39 mouse cellular contexts compared by ENCODE assay signal in the genomic region with DNA sequence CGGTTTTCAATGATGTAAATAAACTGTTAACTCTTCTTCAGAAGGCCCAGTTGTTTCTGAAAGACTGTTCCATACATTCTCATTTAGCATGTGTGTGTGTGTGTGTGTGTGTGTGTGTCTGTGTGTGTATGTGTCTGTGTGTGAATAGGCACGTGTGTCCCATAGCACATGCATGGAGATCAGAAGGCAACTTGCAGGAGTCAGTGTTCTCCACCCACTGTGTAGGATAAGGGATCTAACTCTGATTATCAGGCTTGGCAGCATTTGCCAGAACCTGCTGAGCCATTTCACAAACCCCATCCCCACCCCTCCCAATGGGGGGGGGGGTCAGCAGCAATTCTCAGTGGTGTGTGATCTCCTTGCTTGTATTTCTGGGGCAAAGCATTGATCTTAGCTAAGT. TPM values are rescaled to one million over a fixed set of nuclear protein-coding genes. Genes with fewer than 3 reads are reported as not detected.
A peak's percentile ranks its signal among the peaks of the same experiment; 100 is the strongest.
DNase-seq lines count a peak whose midpoint lies in the region; ATAC-seq and TF ChIP-seq lines count a peak whose summit lies in the region.
"Had no signal": no experiment of that assay in that cellular context is flagged by ENCODE, and none has a peak within 500 bp of the region (broad histone marks: within the 10 kb centered on the region; RNA-seq: fewer than 3 reads in every experiment).

No protein-coding gene starts in this region.

- no peak for TF ChIP-seq EP300 in stomach, postnatal 0 days (optimal IDR thresholded peaks at IDR 0.05)

- no peaks in the 10 kb centered on the region for H3K36me3 ChIP-seq in forebrain, embryonic 10.5 days (replicated peaks)
- no peaks in the 10 kb centered on the region for H3K36me3 ChIP-seq in forebrain, embryonic 14.5 days (ENCODE audit: control insufficient read depth, insufficient read depth, low read length)
- H3K36me3 ChIP-seq in midbrain, embryonic 12.5 days, result no peaks in the 10 kb centered on the region
- H3K36me3 ChIP-seq in midbrain, postnatal 0 days (ENCODE audit: insufficient read depth, low read length), result no peaks in the 10 kb centered on the region
- H3K36me3 ChIP-seq in stomach, embryonic 14.5 days (ENCODE audit: control insufficient read depth, insufficient read depth, low read length), result no peaks in the 10 kb centered on the region
- H3K36me3 ChIP-seq in stomach, postnatal 0 days (ENCODE audit: control insufficient read depth, insufficient read depth, low read length), result no peaks in the 10 kb centered on the region
- no peaks in the 10 kb centered on the region for H3K36me3 ChIP-seq in limb, embryonic 10.5 days
- H3K36me3 ChIP-seq: embryonic facial prominence, embryonic 15.5 days; hindbrain, embryonic 15.5 days; limb, embryonic 13.5 days; lung, embryonic 15.5 days; stomach, embryonic 15.5 days had no signal

- H3K9me3 ChIP-seq in forebrain, embryonic 10.5 days, result no peaks in the 10 kb centered on the region
- H3K9me3 ChIP-seq in forebrain, embryonic 14.5 days (replicated peaks; ENCODE audit: control insufficient read depth, low read length), result no peaks in the 10 kb centered on the region
- H3K9me3 ChIP-seq in midbrain, embryonic 12.5 days, result 0 out of 2 replicates have a peak, but pooled peaks cover 4% of the 10 kb centered on the region
- no peaks in the 10 kb centered on the region for H3K9me3 ChIP-seq in midbrain, postnatal 0 days (ENCODE audit: low read length)
- H3K9me3 ChIP-seq in stomach, embryonic 14.5 days (ENCODE audit: control insufficient read depth, low read depth, low read length), result no peaks in the 10 kb centered on the region
- no peaks in the 10 kb centered on the region for H3K9me3 ChIP-seq in stomach, postnatal 0 days (ENCODE audit: control insufficient read depth, low read length)
- H3K9me3 ChIP-seq in limb, embryonic 10.5 days (replicated peaks), result no peaks in the 10 kb centered on the region
- H3K9me3 ChIP-seq: embryonic facial prominence, embryonic 15.5 days; forebrain, embryonic 13.5 days; hindbrain, embryonic 15.5 days; lung, embryonic 15.5 days; stomach, embryonic 15.5 days had no signal

- H3K27me3 ChIP-seq in forebrain, embryonic 10.5 days (ENCODE audit: poor library complexity, severe bottlenecking), result no peaks in the 10 kb centered on the region
- H3K27me3 ChIP-seq in forebrain, embryonic 14.5 days (replicated peaks; ENCODE audit: control insufficient read depth, insufficient read depth, low read length), result no peaks in the 10 kb centered on the region
- no peaks in the 10 kb centered on the region for H3K27me3 ChIP-seq in midbrain, embryonic 12.5 days
- H3K27me3 ChIP-seq in midbrain, postnatal 0 days (ENCODE audit: insufficient read depth, low read length), result no peaks in the 10 kb centered on the region
- H3K27me3 ChIP-seq in stomach, embryonic 14.5 days (ENCODE audit: control insufficient read depth, insufficient read depth, low read length), result no peaks in the 10 kb centered on the region
- H3K27me3 ChIP-seq in stomach, postnatal 0 days (ENCODE audit: control insufficient read depth, insufficient read depth, low read length), result no peaks in the 10 kb centered on the region
- H3K27me3 ChIP-seq in limb, embryonic 10.5 days (ENCODE audit: low read depth, poor library complexity, severe bottlenecking), result peaks cover 5% of the 10 kb centered on the region; the same call in 1 of the 2 replicates
- H3K27me3 ChIP-seq: embryonic facial prominence, embryonic 15.5 days; forebrain, embryonic 13.5 days; hindbrain, embryonic 15.5 days; lung, embryonic 15.5 days; stomach, embryonic 15.5 days had no signal

- H3K4me1 ChIP-seq in forebrain, embryonic 10.5 days, result peaks cover 17% of the 10 kb centered on the region
- no peaks in the 10 kb centered on the region for H3K4me1 ChIP-seq in forebrain, embryonic 14.5 days (ENCODE audit: control insufficient read depth, insufficient read depth, low read length)
- H3K4me1 ChIP-seq in midbrain, embryonic 12.5 days, result peaks cover 13% of the 10 kb centered on the region
- H3K4me1 ChIP-seq in midbrain, postnatal 0 days (ENCODE audit: insufficient read depth, low read length), result no peaks in the 10 kb centered on the region
- 0 out of 2 replicates have a peak, but pooled peaks cover 4% of the 10 kb centered on the region for H3K4me1 ChIP-seq in stomach, embryonic 14.5 days (ENCODE audit: control insufficient read depth, insufficient read depth, low read length)
- no peaks in the 10 kb centered on the region for H3K4me1 ChIP-seq in stomach, postnatal 0 days (replicated peaks; ENCODE audit: control insufficient read depth, insufficient read depth)
- H3K4me1 ChIP-seq in limb, embryonic 10.5 days, result peaks cover 19% of the 10 kb centered on the region
- H3K4me1 ChIP-seq: embryonic facial prominence, embryonic 15.5 days; hindbrain, embryonic 15.5 days; limb, embryonic 13.5 days; lung, embryonic 15.5 days had no signal

- H3K27ac ChIP-seq in forebrain, embryonic 10.5 days, result peak overlapping the region; percentile 11; the same call in 1 of the 2 replicates
- H3K27ac ChIP-seq in forebrain, embryonic 14.5 days (ENCODE audit: low read depth, low read length), result no peak overlapping the region
- no peak overlapping the region for H3K27ac ChIP-seq in midbrain, embryonic 12.5 days (replicated peaks)
- H3K27ac ChIP-seq in midbrain, postnatal 0 days (ENCODE audit: low read depth, low read length), result no peak overlapping the region
- H3K27ac ChIP-seq in stomach, embryonic 14.5 days (ENCODE audit: low read length), result peak overlapping the region; percentile 11; the same call in 1 of the 2 replicates
- no peak overlapping the region for H3K27ac ChIP-seq in stomach, postnatal 0 days (replicated peaks)
- peak overlapping the region; percentile 46; the same call in 1 of the 2 replicates for H3K27ac ChIP-seq in limb, embryonic 10.5 days
- H3K27ac ChIP-seq: embryonic facial prominence, embryonic 15.5 days; forebrain, embryonic 13.5 days; gastrocnemius, adult 2 months; hindbrain, embryonic 15.5 days; layer of hippocampus, adult 2 months; left cerebral cortex, adult 2 months; limb, embryonic 13.5 days; lung, embryonic 15.5 days; stomach, embryonic 15.5 days had no signal

- no peak for DNase-seq in forebrain, embryonic 10.5 days (ENCODE audit: extremely low spot score, low spot score)
- DNase-seq in forebrain, embryonic 14.5 days (ENCODE audit: low spot score), result no peak
- DNase-seq in midbrain, postnatal 0 days (ENCODE audit: low spot score), result no peak
- DNase-seq in stomach, postnatal 0 days (ENCODE audit: low spot score), result no peak
- no peak for DNase-seq in limb, embryonic 10.5 days (ENCODE audit: low spot score)
- DNase-seq in frontal cortex, adult 2 months (ENCODE audit: extremely low spot score in 1 of 2, low spot score in 1 of 2), result no peak
- DNase-seq: adrenal gland, postnatal 14 days; cerebellum, adult 11 months; cerebellum, adult 9-10 months; gastrocnemius, adult 2 months; gastrocnemius, postnatal 36 days; heart, adult 18-20 months; heart, postnatal 36 days; kidney, adult 2 months; kidney, postnatal 36 days; right cerebral cortex, postnatal 14 days; thymus, postnatal 4 days had no signal

- TF ChIP-seq CTCF in midbrain, postnatal 0 days (IDR thresholded peaks at IDR 0.05), result no peak
- TF ChIP-seq CTCF in stomach, postnatal 0 days (IDR thresholded peaks at IDR 0.05; ENCODE audit: low read depth), result no peak

- H3K4me2 ChIP-seq in forebrain, embryonic 14.5 days (ENCODE audit: low read length), result no peak overlapping the region
- H3K4me2 ChIP-seq in midbrain, embryonic 12.5 days (replicated peaks), result no peak overlapping the region
- H3K4me2 ChIP-seq in midbrain, postnatal 0 days (ENCODE audit: low read depth, low read length, poor library complexity, severe bottlenecking), result no peak overlapping the region
- no peak overlapping the region for H3K4me2 ChIP-seq in stomach, embryonic 14.5 days (replicated peaks; ENCODE audit: low read depth, low read length)
- no peak overlapping the region for H3K4me2 ChIP-seq in stomach, postnatal 0 days (replicated peaks; ENCODE audit: low read depth)
- H3K4me2 ChIP-seq: embryonic facial prominence, embryonic 15.5 days; forebrain, embryonic 13.5 days; heart, embryonic 11.5 days; hindbrain, embryonic 15.5 days; limb, embryonic 13.5 days; liver, embryonic 11.5 days; lung, embryonic 15.5 days; stomach, embryonic 15.5 days had no signal

- 57% methylated on average over 2 of the region's 2 CpGs for WGBS in forebrain, embryonic 10.5 days
- WGBS in forebrain, embryonic 14.5 days, result 73% methylated on average over 2 of the region's 2 CpGs
- WGBS in midbrain, embryonic 12.5 days, result 56% methylated on average over 2 of the region's 2 CpGs
- WGBS in midbrain, postnatal 0 days, result 52% methylated on average over 2 of the region's 2 CpGs
- WGBS in stomach, embryonic 14.5 days, result 23% methylated on average over 2 of the region's 2 CpGs
- WGBS in stomach, postnatal 0 days, result 29% methylated on average over 2 of the region's 2 CpGs
- 57% methylated on average over 2 of the region's 2 CpGs for WGBS in limb, embryonic 10.5 days

- H3K9ac ChIP-seq in forebrain, embryonic 14.5 days (ENCODE audit: low read length), result no peak overlapping the region
- no peak overlapping the region for H3K9ac ChIP-seq in midbrain, embryonic 12.5 days (replicated peaks)
- no peak overlapping the region for H3K9ac ChIP-seq in midbrain, postnatal 0 days (replicated peaks; ENCODE audit: low read length, poor library complexity, severe bottlenecking)
- no peak overlapping the region for H3K9ac ChIP-seq in stomach, embryonic 14.5 days (replicated peaks; ENCODE audit: low read depth, low read length)
- H3K9ac ChIP-seq in stomach, postnatal 0 days (ENCODE audit: low read length), result no peak overlapping the region
- H3K9ac ChIP-seq: embryonic facial prominence, embryonic 15.5 days; forebrain, embryonic 13.5 days; hindbrain, embryonic 15.5 days; limb, embryonic 13.5 days; lung, embryonic 15.5 days; stomach, embryonic 15.5 days had no signal

- ATAC-seq in forebrain, embryonic 14.5 days, result no peak
- ATAC-seq in midbrain, embryonic 12.5 days (ENCODE audit: low FRiP score, low read depth), result peak; percentile 55
- no peak for ATAC-seq in midbrain, postnatal 0 days (ENCODE audit: low FRiP score)
- ATAC-seq in stomach, embryonic 14.5 days (ENCODE audit: insufficient number of reproducible peaks, insufficient read depth, low FRiP score, low read depth), result no peak
- ATAC-seq in stomach, postnatal 0 days (ENCODE audit: low FRiP score, low TSS enrichment), result no peak
- ATAC-seq: forebrain, embryonic 13.5 days; Patski had no signal

- H3K4me3 ChIP-seq in forebrain, embryonic 10.5 days, result no peak overlapping the region
- no peak overlapping the region for H3K4me3 ChIP-seq in forebrain, embryonic 14.5 days (ENCODE audit: low read depth, low read length)
- no peak overlapping the region for H3K4me3 ChIP-seq in midbrain, embryonic 12.5 days
- no peak overlapping the region for H3K4me3 ChIP-seq in midbrain, postnatal 0 days (ENCODE audit: low read depth, low read length)
- no peak overlapping the region for H3K4me3 ChIP-seq in stomach, embryonic 14.5 days (ENCODE audit: low read depth, low read length)
- no peak overlapping the region for H3K4me3 ChIP-seq in stomach, postnatal 0 days (ENCODE audit: low read depth, low read length)
- H3K4me3 ChIP-seq in limb, embryonic 10.5 days, result no peak overlapping the region
- H3K4me3 ChIP-seq: embryonic facial prominence, embryonic 15.5 days; forebrain, embryonic 13.5 days; gastrocnemius, adult 2 months; hindbrain, embryonic 15.5 days; layer of hippocampus, adult 2 months; left cerebral cortex, adult 2 months; limb, embryonic 13.5 days; lung, embryonic 15.5 days; stomach, embryonic 15.5 days had no signal

RNA-seq across cellular contexts. Expression of a gene that starts 18.7 kb away (rescaled TPM):
- polyA plus RNA-seq in forebrain, embryonic 10.5 days (2016; fragmentation: Nextera tagmentation; extraction: Ambion mirVana), result not detected in 2 replicates
- not detected in 2 replicates for polyA plus RNA-seq in forebrain, embryonic 14.5 days (2014; fragmentation: Nextera tagmentation; extraction: Ambion mirVana)
- polyA plus RNA-seq in midbrain, embryonic 12.5 days (2016; fragmentation: Nextera tagmentation; extraction: Ambion mirVana), result not detected in 2 replicates
- total RNA-seq in midbrain, postnatal 0 days (2014; rRNA removed), result not detected in 2 replicates
- polyA plus RNA-seq in midbrain, postnatal 0 days (2015; fragmentation: Nextera tagmentation; extraction: Ambion mirVana), result not detected in 2 replicates
- polyA plus RNA-seq in stomach, embryonic 14.5 days (2014; fragmentation: Nextera tagmentation; extraction: Ambion mirVana), result not detected in 2 replicates
- polyA plus RNA-seq in stomach, postnatal 0 days (2015; fragmentation: Nextera tagmentation; extraction: Ambion mirVana), result not detected in 2 replicates
- not detected in 2 replicates for polyA plus RNA-seq in limb, embryonic 10.5 days (2016; fragmentation: Nextera tagmentation; extraction: Ambion mirVana)
- not detected in 2 replicates for polyA plus RNA-seq in frontal cortex, adult 2 months (2012; rRNA removed)
- total RNA-seq: adrenal gland, postnatal 14 days; gastrocnemius, adult 2 months; gastrocnemius, postnatal 36 days; heart, adult 18-20 months; heart, postnatal 36 days; layer of hippocampus, adult 2 months; layer of hippocampus, postnatal 14 days; left cerebral cortex, adult 2 months; left cerebral cortex, postnatal 25 days; megakaryocyte progenitor cell, adult 5-6 weeks; MEL had no signal
- polyA plus RNA-seq: embryonic facial prominence, embryonic 15.5 days; forebrain, embryonic 13.5 days; heart, embryonic 11.5 days; heart, embryonic 16.5 days; hindbrain, embryonic 15.5 days; intestine, embryonic 14.5 days; kidney, embryonic 16.5 days; limb, embryonic 13.5 days; liver, embryonic 11.5 days; liver, embryonic 16.5 days; lung, embryonic 15.5 days; Patski; stomach, embryonic 15.5 days; thymus, postnatal 0 days had no signal

RNA-seq across cellular contexts. Expression of a gene that starts 26.6 kb away (rescaled TPM):
- polyA plus RNA-seq in forebrain, embryonic 10.5 days (2016; fragmentation: Nextera tagmentation; extraction: Ambion mirVana), result 10.0 and 10.3 TPM in 2 replicates
- 9.4 and 10.2 TPM in 2 replicates for polyA plus RNA-seq in forebrain, embryonic 14.5 days (2014; fragmentation: Nextera tagmentation; extraction: Ambion mirVana)
- polyA plus RNA-seq in midbrain, embryonic 12.5 days (2016; fragmentation: Nextera tagmentation; extraction: Ambion mirVana), result 13.9 and 14.0 TPM in 2 replicates
- total RNA-seq in midbrain, postnatal 0 days (2014; rRNA removed), result 16.8 and 18.3 TPM in 2 replicates
- 5.1 and 6.1 TPM in 2 replicates for polyA plus RNA-seq in midbrain, postnatal 0 days (2015; fragmentation: Nextera tagmentation; extraction: Ambion mirVana)
- polyA plus RNA-seq in stomach, embryonic 14.5 days (2014; fragmentation: Nextera tagmentation; extraction: Ambion mirVana), result 14.6 TPM in 2 replicates
- polyA plus RNA-seq in stomach, postnatal 0 days (2015; fragmentation: Nextera tagmentation; extraction: Ambion mirVana), result 3.9 and 4.2 TPM in 2 replicates
- 9.8 and 12.5 TPM in 2 replicates for polyA plus RNA-seq in limb, embryonic 10.5 days (2016; fragmentation: Nextera tagmentation; extraction: Ambion mirVana)
- polyA plus RNA-seq in frontal cortex, adult 2 months (2012; rRNA removed), result 13.0 and 14.4 TPM in 2 replicates

RNA-seq across cellular contexts. Expression of a gene that starts 53.7 kb away (rescaled TPM):
- 8.2 and 8.9 TPM in 2 replicates for polyA plus RNA-seq in forebrain, embryonic 10.5 days (2016; fragmentation: Nextera tagmentation; extraction: Ambion mirVana)
- polyA plus RNA-seq in forebrain, embryonic 14.5 days (2014; fragmentation: Nextera tagmentation; extraction: Ambion mirVana), result 13.7 and 15.5 TPM in 2 replicates
- polyA plus RNA-seq in midbrain, embryonic 12.5 days (2016; fragmentation: Nextera tagmentation; extraction: Ambion mirVana), result 12.5 and 12.7 TPM in 2 replicates
- total RNA-seq in midbrain, postnatal 0 days (2014; rRNA removed), result 38.4 and 40.7 TPM in 2 replicates
- 12.8 and 13.5 TPM in 2 replicates for polyA plus RNA-seq in midbrain, postnatal 0 days (2015; fragmentation: Nextera tagmentation; extraction: Ambion mirVana)
- polyA plus RNA-seq in stomach, embryonic 14.5 days (2014; fragmentation: Nextera tagmentation; extraction: Ambion mirVana), result 22.7 and 24.0 TPM in 2 replicates
- 14.5 and 16.0 TPM in 2 replicates for polyA plus RNA-seq in stomach, postnatal 0 days (2015; fragmentation: Nextera tagmentation; extraction: Ambion mirVana)
- 9.1 and 10.1 TPM in 2 replicates for polyA plus RNA-seq in limb, embryonic 10.5 days (2016; fragmentation: Nextera tagmentation; extraction: Ambion mirVana)
- 65.6 and 75.2 TPM in 2 replicates for polyA plus RNA-seq in frontal cortex, adult 2 months (2012; rRNA removed)

Comparison
In these comparisons a context has a peak if more than half of its experiments do, and no peak if none do; other contexts are left out.
1. H3K27ac ChIP-seq: peak in forebrain, embryonic 10.5 days (single experiment), stomach, embryonic 14.5 days (single experiment) and limb, embryonic 10.5 days (single experiment); none in forebrain, embryonic 14.5 days (single experiment), midbrain, embryonic 12.5 days (single experiment), midbrain, postnatal 0 days (single experiment) and stomach, postnatal 0 days (single experiment).